ENCODE assay signal across 16 mouse cellular contexts in genomic region chr4:91051913-91052312, GRCm38 (mm10).
"Had no signal": no experiment of that assay in that cellular context is flagged by ENCODE, and none has a peak within 500 bp of the region (broad histone marks: within the 10 kb centered on the region; RNA-seq: fewer than 3 reads in every experiment).

No protein-coding gene starts in this region.

- H3K4me1 ChIP-seq: lung, embryonic 15.5 days; midbrain, embryonic 10.5 days; midbrain, embryonic 12.5 days; neural tube, embryonic 13.5 days; stomach, embryonic 15.5 days had no signal

- H3K4me2 ChIP-seq: lung, embryonic 15.5 days; midbrain, embryonic 12.5 days; neural tube, embryonic 13.5 days; stomach, embryonic 15.5 days had no signal

- H3K27me3 ChIP-seq: lung, embryonic 15.5 days; midbrain, embryonic 12.5 days; neural tube, embryonic 13.5 days; stomach, embryonic 15.5 days had no signal

- H3K36me3 ChIP-seq: lung, embryonic 15.5 days; midbrain, embryonic 10.5 days; midbrain, embryonic 12.5 days; neural tube, embryonic 13.5 days; stomach, embryonic 15.5 days had no signal

- H3K27ac ChIP-seq: liver, embryonic 14.5 days; lung, embryonic 15.5 days; midbrain, embryonic 10.5 days; midbrain, embryonic 12.5 days; neural tube, embryonic 13.5 days; stomach, embryonic 15.5 days; stomach, postnatal 0 days had no signal

- H3K4me3 ChIP-seq: lung, embryonic 15.5 days; midbrain, embryonic 10.5 days; midbrain, embryonic 12.5 days; myocyte; neural tube, embryonic 13.5 days; stomach, embryonic 15.5 days had no signal

- DNase-seq: lung, adult 18-20 months; lung, postnatal 14 days; midbrain, embryonic 14.5 days; right cerebral cortex, postnatal 14 days; thymus, adult 2 months; thymus, postnatal 25 days; thymus, postnatal 4 days had no signal

- H3K9ac ChIP-seq: liver, embryonic 14.5 days; lung, embryonic 15.5 days; midbrain, embryonic 12.5 days; neural tube, embryonic 13.5 days; stomach, embryonic 15.5 days had no signal

- H3K9me3 ChIP-seq: lung, embryonic 15.5 days; midbrain, embryonic 10.5 days; midbrain, embryonic 12.5 days; neural tube, embryonic 13.5 days; stomach, embryonic 15.5 days had no signal

- ATAC-seq: midbrain, embryonic 16.5 days had no signal
